Mouse (Mus musculus): Measurements from ENCODE around the gene Dhx33. TPM values are rescaled to one million over a fixed set of nuclear protein-coding genes. Genes with fewer than 3 reads are reported as not detected.

The Dhx33 gene
- polyA plus RNA-seq, 1 experiment from 2014 or later, result 23.3 TPM

GRCm38 (mm10) chr11:70935316-70935715, 68.9 kb downstream of the Dhx33 start:
- no peaks in the 10 kb centered on the region for H3K9me3 ChIP-seq
- 89% methylated on average over 7 of the region's 7 CpGs for WGBS
- no peaks in the 10 kb centered on the region for H3K27me3 ChIP-seq (ENCODE audit: insufficient read depth, poor library complexity, severe bottlenecking)
- no peaks in the 10 kb centered on the region for H3K4me1 ChIP-seq
- DNase-seq (ENCODE audit: low spot score), result peak; percentile 66
- H3K36me3 ChIP-seq, result peaks cover 76% of the 10 kb centered on the region
- H3K4me3 ChIP-seq, result no peak overlapping the region
- H3K27ac ChIP-seq, result no peak overlapping the region

Other genes with a start within 250 kb of the Dhx33 start
- 7.6 and 8.9 TPM in 2 replicates for gene Zfp3, start 240.2 kb downstream of the Dhx33 start, polyA plus RNA-seq (2016; fragmentation: Nextera tagmentation; extraction: Ambion mirVana)
- gene Scimp, start 191.9 kb downstream of the Dhx33 start, polyA plus RNA-seq (2016; fragmentation: Nextera tagmentation; extraction: Ambion mirVana), result not detected in 2 replicates
- gene Rabep1, start 159.7 kb downstream of the Dhx33 start, polyA plus RNA-seq (2016; fragmentation: Nextera tagmentation; extraction: Ambion mirVana), result 29.4 and 29.7 TPM in 2 replicates
- 129 and 139 TPM in 2 replicates for gene Nup88, start 34.5 kb downstream of the Dhx33 start, polyA plus RNA-seq (2016; fragmentation: Nextera tagmentation; extraction: Ambion mirVana)
- 61.4 and 63.6 TPM in 2 replicates for gene Rpain, start 34.2 kb downstream of the Dhx33 start, polyA plus RNA-seq (2016; fragmentation: Nextera tagmentation; extraction: Ambion mirVana)
- 359 and 388 TPM in 2 replicates for gene C1qbp, start 21.4 kb downstream of the Dhx33 start, polyA plus RNA-seq (2016; fragmentation: Nextera tagmentation; extraction: Ambion mirVana)
- 32.9 and 45.5 TPM in 2 replicates for gene Mis12, start 15.2 kb upstream of the Dhx33 start, polyA plus RNA-seq (2016; fragmentation: Nextera tagmentation; extraction: Ambion mirVana)
- 35.1 and 41.1 TPM in 2 replicates for gene Derl2, start 15.4 kb upstream of the Dhx33 start, polyA plus RNA-seq (2016; fragmentation: Nextera tagmentation; extraction: Ambion mirVana)
- gene 6330403K07Rik, start 29.1 kb upstream of the Dhx33 start, polyA plus RNA-seq (2016; fragmentation: Nextera tagmentation; extraction: Ambion mirVana), result 30.8 and 73.4 TPM in 2 replicates
- 0.05 TPM in 1 of 2 replicates, not detected in the other for gene Nlrp1a, start 140.3 kb upstream of the Dhx33 start, polyA plus RNA-seq (2016; fragmentation: Nextera tagmentation; extraction: Ambion mirVana)
- gene Nlrp1b, start 226.3 kb upstream of the Dhx33 start, polyA plus RNA-seq (2016; fragmentation: Nextera tagmentation; extraction: Ambion mirVana), result not detected in 2 replicates

All from heart, embryonic 10.5 days (tissue).